Mouse (Mus musculus) monocyte, adult 5-6 weeks (primary cell): ENCODE measurements around the gene Lysmd4. TPM values are rescaled to one million over a fixed set of nuclear protein-coding genes. Genes with fewer than 3 reads are reported as not detected.

Experiments used
- ATAC-seq: fragments of 153-309, 156-312 bp; replicated peaks from 2 replicates; pipeline ENCODE4 v1.8.0; 2017; ENCODE audit warnings: mild to moderate bottlenecking; ENCODE audit not compliant: low TSS enrichment, insufficient number of reproducible peaks, severe bottlenecking, poor library complexity, low FRiP score
- total RNA-seq: library from RNA; stranded (forward); fragments of 200-1000, 200-491, 200-594 nt; gene quantifications from 3 replicates; pipeline ENCODE4 v1.2.3, GENCODE M21; 2017

Lysmd4 gene
- total RNA-seq, result 2.7 to 7.8 TPM (median 7.5 TPM) in 3 replicates

DNA sequence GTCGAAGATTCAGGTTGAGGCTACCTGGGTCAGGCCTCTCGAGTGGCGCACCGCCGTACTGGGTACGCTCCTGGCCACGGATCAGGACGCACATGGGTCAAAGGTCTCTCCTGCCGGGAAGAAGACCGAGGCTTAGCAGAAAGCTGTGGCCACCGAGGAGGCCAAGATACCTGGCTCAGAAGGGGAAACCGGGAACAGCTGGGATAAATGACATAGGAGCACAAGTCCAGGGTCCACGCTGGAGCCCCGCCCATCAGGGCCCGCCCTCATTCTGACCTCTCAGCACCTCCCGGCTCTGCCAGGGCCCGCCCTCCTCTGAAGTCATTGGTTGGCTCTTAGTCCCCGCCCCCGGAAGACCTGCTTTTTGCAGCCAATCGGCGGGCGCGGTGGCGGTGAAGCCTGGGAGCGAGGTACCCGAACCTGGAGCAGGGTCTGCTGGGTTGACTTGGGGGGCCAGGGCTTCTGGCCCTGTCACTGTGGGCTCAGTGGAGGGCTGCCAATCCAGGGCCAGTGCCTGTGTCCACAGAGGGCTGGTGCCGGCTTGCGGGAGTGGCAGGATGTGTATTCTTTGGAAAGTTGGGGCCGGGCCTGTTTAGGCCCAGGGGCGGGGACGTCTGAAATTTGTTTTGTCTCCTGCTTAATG lies at the start of gene Lysmd4:
Lysmd4 (plus strand) TSS at position 325 of the 643 bp plus-strand sequence.
- peak; percentile 93 for ATAC-seq

DNA sequence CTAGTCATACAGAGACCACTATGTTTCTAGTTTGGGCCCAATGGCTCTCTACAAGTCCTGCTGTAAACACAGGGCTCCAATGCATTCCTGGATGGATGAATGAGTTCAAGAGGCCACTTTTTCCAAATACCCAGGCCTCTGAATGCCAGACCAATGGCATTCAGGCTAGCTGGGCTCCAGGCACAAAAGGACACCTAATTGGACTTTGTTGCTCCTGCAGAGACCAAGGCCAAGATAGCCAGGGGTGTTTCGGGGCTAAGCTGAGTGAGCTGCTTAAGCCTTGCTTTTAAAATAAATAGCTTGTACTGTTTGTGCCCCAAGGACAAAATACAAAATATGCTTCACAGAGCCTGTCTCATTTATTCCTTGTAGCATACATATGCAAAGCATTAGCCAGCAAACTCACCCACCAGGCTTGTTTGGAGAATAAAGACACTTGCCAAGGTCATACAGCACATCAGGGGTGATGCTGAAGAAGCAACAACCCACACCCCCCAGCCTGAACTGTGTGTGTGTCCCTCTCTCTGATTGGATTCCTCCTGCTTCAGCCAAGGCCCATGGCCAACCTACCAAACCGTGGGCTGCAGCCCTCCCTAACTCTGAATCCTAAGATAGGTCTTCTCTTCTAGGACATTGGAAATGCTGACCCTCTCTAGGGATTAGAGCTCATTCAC lies 48.7 kb upstream of the Lysmd4 start:
- ATAC-seq, result no peak

GRCm38 (mm10) chr7:67183786-67184185 lies 38.6 kb upstream of the Lysmd4 start:
- no peak for ATAC-seq

DNA sequence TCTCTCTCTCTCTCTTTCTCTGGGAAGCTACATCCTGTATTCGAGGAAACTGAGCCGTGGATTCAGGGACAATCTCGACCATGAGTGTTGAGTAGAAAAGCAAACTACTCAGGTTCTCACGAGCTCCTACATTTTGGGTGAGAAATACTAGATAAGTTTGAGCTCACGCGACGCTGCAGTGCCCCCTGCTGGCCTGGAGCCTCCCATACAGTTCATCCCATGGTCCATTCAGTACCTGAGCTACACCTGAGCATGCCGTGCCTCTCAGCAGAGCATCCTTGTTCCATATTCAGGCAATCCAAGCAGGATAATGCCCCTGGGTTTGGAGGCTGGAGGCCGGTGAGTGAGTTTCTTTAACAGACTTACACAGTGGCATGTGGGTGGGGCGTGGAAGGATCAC lies 22.9 kb upstream of the Lysmd4 start:
- ATAC-seq, result 0 out of 2 replicates have a peak, but pooled peaks have one; percentile 61

- ATAC-seq, result no peak
These were observed 18.7 kb upstream of the Lysmd4 start for GRCm38 (mm10) chr7:67203625-67204024.

GRCm38 (mm10) chr7:67205734-67206425 lies 16.5 kb upstream of the Lysmd4 start:
- ATAC-seq, result no peak

DNA sequence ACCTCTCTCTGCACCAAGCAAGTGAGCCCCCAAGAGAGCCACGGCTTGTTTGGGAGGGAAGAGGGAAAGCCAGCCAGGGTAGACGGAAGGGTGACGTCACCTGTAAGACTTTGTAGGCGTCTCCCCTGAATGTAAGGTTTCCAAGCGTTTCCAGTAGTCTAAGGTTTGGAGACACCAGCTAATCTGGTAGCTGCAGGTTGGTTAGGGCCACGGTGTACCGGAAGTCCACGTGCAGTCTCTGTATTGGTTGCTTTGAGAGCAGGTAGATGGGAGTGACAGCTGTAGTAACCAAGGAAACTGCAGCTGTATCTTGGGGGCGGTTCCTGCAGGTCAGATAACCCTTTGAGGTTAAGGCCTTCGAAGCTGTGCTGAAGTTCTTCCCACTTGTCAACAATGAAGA lies 15.8 kb upstream of the Lysmd4 start:
- ATAC-seq, result no peak

GRCm38 (mm10) chr7:67207701-67208100 lies 14.6 kb upstream of the Lysmd4 start:
- no peak for ATAC-seq

GRCm38 (mm10) chr7:67208317-67208716 lies 14.0 kb upstream of the Lysmd4 start:
- no peak for ATAC-seq

DNA sequence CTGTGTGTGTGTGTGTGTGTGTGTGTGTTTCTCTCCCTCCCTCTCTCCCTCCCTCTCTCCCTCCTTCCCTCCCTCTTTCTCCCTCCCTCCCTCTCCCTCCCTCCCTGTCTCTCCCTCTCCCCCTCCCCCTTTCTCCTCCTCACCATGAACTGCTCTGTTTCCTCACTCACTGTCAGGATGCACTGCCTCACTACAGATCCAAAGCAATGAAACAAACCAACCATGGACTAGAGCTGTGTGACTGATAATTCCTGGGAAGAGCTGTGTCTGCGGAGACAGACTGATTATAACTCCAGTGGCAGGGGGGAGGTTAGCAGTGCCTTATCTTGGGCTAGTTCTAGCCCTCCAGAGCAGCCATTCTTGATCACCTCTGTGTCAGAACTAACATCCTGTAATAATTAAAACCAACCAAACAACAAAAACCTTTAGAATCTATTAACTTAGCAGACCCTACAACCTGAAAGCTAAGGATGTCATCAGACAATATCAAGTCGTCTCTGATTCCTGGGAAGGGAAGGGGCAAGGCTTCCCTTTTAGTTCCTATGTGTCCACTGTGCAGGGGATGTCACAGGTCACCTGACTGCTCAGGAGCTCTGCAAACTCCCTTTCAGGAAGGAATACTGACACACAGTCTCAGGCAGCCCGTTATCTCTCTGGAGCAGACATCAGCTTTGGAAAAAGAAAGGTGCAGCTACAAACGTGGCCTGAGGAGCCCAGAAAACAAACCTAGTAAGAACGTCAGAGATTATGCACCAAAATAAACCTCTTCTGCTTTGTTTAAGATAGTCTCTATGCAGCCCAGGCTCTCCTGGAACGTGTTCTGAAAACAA lies 12.1 kb upstream of the Lysmd4 start:
- no peak for ATAC-seq

- no peak for ATAC-seq
These were observed 11.0 kb upstream of the Lysmd4 start for GRCm38 (mm10) chr7:67211341-67211740.

DNA sequence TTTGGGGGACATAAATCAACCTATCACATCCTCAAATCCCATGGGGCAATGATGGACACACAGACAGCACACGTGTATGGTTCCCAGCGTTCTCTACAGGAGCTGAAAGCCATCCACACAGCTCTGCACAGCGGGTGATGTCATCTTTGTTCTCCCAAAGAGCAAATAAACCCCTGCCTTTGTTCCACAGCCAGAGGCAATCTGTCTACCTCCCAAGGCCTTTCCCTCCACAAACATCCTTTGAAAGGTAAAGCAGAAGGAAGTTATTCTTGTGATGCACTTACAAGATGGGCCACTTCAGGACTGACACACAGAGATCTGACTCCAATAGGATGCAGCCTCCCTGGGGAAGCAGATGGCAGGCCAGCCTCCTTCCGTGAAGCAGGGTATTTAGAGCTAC lies 10.4 kb upstream of the Lysmd4 start:
- no peak for ATAC-seq

GRCm38 (mm10) chr7:67213589-67213988 lies 8.8 kb upstream of the Lysmd4 start:
- ATAC-seq, result no peak

GRCm38 (mm10) chr7:67216351-67216750 lies 6.0 kb upstream of the Lysmd4 start:
- no peak for ATAC-seq

DNA sequence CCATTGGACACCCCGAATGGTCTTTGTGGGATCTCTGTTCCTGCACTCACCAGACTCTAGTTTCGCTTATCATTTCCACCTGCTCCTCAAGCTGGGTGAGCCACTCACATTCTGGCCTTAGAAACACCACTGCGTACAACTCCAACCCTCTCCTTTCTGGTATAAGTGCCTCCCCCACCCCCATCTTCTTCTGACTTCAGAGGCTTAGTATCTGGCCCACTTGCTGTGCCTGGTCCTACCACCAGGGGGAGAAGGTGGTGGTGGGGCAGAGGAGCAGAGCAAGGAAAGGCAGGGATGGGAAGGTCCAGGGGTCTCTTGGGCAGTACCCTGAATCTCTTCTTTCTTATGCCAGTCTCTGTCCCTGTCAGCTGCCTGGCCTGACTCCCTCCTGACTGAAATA lies 5.3 kb upstream of the Lysmd4 start:
- ATAC-seq, result peak; percentile 68

- ATAC-seq, result no peak
These were observed 3.7 kb downstream of the Lysmd4 start for GRCm38 (mm10) chr7:67225943-67226625.

DNA sequence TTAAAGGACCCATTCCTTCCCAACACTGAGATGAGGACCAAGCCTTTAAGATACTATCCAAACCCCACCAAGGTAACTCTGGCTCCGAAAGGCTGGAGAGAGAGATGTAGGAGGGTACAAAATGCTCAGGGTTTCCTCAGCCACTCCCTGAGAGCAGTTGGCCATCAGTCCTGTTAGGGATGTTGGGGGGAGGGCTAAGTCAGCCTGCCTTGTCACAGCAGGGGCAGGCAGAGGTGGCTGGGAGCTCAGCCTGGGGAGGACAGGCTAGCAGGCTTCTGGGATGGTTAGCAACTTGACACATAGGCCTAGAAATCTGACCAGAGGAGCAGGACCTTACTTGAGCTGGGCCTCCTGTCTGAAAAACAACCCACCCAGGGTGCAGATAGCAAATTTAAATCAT lies 5.2 kb downstream of the Lysmd4 start:
- ATAC-seq, result no peak

DNA sequence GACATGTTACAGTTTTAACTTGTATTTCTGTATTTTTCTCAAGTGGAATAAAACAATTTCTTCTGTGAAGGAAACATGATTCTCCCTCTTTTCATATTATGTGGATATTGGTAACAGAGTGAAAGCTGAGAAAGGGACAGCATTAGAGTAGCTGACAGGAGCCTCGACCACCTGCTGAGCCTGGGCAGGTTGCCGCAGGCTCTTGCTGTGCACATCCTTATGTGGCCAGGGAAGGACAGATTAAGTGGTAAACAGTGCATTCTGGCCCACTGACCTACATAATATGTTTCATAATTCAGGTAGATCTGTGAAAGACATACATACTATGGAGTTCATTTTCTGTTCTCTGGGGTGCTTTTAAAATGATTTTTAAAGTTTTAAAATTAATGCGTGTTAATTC lies 6.0 kb downstream of the Lysmd4 start:
- ATAC-seq, result no peak
